Mouse (Mus musculus) bone marrow, adult 2 months (tissue): ENCODE measurements around the gene Cyfip2.

ENCODE experiments used
- CTCF ChIP-seq: fragments of 200-500 bp; IDR thresholded peaks from 2 replicates; pipeline ENCODE4 v1.5.1; 2011; ENCODE audit warnings: low read length, control low read depth; ENCODE audit not compliant: control insufficient read depth, insufficient read depth
- POLR2A ChIP-seq: fragments of 200-500 bp; IDR thresholded peaks from 2 replicates; pipeline ENCODE4 v1.6.1; 2011; ENCODE audit warnings: low read depth, mild to moderate bottlenecking, control low read depth, low read length, borderline replicate concordance; ENCODE audit not compliant: control insufficient read depth

- TF ChIP-seq CTCF (no peak), POLR2A (no peak)
These were observed 66.3 kb downstream of the Cyfip2 start for GRCm38 (mm10) chr11:46246393-46246792.
